Mouse (Mus musculus) left cerebral cortex, adult 18-20 months (tissue): ENCODE measurements at regions not wholly inside any gene's neighbourhood (a gene's known extent, or its start where the extent isn't known, plus 50 kb on each side); places are given as distances from the start of the nearest gene placed in this dataset.
"Not testable (repeated sequence)": the region's sequence is repeated elsewhere in the genome, so short reads cannot be mapped to it uniquely, and the experiment has no call there.

ENCODE experiments used
- DNase-seq, 2 experiments: peaks; one replicate each; pipeline ENCODE4 v3.0.0; 2021 to 2022; ENCODE audit warnings: low spot score in 2 of 2, mixed read lengths in 1 of 2

DNA sequence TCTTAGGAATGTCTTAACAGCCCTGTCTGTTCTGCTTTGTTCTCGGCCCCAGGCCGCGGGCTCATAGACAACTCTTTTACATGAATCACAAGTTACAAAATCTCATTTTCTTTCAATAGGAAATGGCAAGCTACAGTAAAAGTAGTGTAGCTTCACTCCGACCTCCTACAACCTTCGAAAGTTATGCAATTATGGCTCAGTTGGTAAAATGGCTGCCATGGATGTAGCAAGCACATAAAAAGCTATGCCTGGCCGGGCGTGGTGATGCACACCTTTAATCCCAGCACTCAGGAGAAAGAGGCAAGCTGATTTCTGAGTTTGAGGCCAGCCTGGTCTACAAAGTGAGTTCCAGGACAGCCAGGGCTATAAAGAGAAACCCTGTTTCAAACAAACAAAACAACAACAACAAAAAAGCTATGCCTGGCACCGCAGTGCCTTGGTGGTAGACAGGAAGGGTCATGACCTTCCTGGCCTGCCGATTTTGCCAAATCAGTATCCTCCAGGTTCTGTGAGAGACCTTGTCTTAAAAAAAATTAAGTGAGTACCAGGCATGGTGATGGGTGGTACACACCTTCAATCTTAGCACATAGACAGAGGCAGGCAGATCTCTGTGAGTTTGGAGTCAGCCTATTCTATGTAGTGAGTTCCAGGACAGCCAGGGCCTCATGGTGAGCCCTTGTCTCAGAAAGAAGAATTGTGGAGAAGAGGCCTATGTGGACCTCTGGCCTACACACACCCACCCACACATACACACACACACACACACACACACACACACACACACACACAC, 71.8 kb upstream of the Cpsf6 start:
- DNase-seq, result no peak

DNA sequence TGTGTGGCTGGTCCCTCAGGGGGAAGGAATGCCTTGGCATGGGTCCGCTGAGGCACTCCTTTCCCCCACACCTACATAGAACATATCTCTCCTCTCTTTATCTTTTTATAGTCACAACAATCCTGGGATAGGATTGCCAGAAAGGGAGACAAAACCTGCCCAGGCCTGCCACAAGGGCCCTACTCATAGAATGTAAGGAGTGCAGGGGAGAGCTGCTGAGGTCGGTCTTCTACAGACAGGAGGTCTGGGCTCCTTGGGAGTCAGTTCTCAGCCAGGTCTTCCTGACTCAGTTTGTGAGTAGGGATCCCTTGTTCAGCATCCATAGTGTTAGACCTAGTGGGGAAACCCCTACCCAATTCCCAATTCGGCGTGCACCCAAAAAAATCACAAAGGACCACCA, 70.8 kb upstream of the Cpsf6 start:
- DNase-seq, result no peak

DNA sequence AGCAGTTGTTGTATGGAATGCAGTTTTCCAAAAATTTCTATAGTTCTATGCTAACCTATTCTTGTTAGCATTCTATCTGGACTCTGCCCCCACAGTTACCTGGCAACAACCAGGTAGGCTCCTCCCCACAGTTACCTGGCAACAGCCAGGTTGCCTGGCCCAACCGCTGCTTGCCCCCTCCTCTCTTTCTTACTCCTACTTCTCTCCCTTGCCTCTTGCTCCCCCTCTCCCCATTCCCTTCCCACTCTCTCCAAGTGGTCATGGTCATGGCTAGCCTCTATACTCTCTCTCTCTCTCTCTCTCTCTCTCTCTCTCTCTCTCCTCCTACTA, 70.4 kb upstream of the Cpsf6 start:
- no peak for DNase-seq

DNA sequence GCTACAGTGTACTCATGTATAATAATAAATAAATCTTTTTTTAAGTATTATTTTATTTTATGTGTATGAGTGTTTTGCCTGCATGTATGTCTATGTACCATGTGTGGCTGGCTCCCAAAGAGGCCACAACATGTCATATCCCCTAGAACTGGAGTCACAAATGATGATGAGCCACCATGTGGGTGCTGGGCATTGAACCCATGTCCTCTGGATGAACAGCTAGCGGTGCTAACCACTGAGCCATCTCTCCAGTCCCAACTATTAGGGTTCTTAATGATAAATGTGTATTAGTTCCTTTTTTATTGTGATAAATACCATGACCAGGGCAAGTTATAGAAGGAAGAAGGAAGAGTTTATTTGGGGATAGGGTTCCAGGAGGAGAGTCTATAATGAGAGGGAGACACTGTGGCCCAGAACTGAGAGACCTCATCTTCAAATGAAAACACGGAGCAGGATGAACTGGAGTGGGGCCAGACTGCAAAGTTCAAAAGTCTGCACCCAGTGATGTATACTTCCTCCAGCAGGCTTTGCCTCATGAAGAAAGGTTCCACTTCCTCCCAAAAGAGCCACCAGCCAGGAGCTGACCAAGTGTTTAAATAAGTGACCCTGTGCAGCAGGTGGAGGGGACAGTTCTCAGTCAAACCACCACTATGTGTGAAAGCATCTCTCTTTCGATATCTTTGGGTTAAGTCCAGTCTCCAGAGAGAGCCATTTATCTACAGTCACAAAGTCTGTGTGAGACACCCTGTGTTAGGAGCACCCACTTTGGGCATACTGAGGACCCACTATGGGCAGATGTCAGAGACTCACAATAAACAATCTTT, 69.8 kb upstream of the Cpsf6 start:
- DNase-seq, result no peak

DNA sequence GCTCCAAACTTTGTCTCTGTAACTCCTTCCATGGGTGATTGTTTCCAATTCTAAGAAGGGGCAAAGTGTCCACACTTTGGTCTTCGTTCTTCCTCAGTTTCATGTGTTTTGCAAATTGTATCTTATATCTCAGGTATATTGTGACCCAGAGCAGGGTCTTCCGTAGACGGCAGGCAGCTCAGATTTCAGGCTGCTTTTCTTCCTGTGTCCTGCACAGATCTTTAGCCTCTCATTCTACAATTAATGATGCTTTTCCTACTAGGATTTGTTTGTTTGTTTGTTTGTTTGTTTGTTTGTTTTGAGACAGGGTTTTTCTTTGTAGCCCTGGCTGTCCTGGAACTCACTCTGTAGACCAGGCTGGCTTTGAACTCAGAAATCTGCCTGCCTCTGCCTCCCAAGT, 69.0 kb upstream of the Cpsf6 start:
- not testable (repeated sequence) for DNase-seq

DNA sequence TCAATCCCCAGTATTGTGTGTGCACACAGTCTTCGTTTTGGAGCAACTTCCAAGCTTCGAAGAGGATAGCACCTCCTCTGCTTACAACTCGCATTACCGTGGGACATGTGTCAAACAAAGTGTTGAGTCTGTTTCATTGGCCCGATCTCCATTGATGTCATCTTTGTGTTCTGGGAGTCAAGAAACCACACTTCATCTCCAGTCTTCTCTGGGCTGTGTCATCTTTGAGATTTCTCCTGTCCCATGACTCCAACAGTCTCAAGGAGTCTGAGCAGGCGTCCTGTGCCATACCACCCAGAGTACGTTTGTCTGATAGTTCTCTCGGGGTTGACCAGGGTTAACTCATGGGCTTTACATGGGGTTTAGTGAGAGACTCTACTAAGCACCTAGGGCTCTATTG, 67.8 kb upstream of the Cpsf6 start:
- no peak for DNase-seq

DNA sequence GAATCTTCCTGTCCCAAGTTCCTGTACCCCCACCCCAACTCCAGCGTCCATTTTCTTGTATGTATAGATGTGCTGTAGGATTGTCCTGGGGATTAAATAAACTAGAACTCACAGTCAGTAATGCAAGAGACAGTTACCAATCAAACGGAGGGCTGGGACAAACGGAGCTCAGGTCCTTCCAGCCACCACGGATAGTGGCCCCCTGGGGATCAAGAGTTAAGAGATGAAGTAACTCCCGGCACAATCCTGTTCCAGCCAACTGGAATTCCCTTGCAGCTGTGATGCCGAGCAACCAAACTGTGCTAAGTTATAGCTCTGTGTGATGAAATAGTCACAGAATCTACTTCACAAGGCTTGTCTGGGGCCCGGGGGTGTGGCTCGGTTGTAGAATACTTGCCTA, 67.4 kb upstream of the Cpsf6 start:
- no peak for DNase-seq

DNA sequence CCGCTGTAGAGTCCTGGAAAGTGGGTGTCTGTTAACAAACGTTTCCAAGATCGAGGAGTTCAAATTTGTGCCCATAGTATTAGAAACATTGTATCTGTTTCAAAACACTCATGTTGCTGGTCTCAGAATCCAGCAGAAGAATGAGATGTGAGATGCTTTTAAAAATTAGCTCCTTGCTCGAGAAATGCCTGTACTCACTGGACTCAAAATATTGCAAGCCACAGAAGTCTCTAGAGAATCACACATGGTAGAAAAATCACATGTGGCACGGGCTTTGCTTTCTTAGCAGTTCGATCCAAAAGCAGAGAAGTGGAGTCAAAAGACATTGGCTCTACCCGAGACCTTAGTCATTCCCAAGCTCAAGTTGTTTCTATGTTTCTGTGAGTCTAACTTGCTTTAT, 67.0 kb upstream of the Cpsf6 start:
- no peak for DNase-seq

DNA sequence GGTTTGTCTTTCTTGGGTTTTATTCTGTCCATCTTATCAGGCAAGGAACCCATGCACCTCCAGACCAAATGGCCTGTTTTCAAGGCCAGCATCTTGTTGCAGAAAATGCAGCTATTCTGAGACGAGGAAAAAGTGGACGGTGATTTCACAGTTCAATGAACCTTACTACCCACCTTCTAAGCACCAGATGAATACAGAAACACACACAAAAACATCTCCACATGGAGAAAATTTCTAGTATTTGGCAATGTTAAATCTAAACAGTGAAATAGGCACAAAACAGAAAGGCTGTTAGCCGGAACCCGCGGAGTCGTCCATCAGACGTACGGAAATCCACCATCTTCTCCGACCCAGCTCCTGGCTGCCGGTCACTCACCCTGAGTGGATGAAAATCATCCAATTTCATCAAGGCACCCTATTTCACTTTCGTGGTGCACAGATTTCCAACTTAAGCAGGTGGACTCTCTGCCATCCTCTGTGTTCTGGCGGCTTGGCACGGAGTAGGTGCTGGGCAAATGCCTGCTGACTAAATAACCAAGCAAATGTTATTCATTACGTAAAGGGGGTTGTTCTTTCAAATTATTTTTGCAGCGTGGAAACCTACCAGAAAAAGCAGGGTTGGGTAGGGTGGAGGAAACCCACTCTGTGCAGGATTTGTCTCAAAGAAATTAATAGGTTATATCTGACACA, 66.1 kb upstream of the Cpsf6 start:
- DNase-seq, result no peak

DNA sequence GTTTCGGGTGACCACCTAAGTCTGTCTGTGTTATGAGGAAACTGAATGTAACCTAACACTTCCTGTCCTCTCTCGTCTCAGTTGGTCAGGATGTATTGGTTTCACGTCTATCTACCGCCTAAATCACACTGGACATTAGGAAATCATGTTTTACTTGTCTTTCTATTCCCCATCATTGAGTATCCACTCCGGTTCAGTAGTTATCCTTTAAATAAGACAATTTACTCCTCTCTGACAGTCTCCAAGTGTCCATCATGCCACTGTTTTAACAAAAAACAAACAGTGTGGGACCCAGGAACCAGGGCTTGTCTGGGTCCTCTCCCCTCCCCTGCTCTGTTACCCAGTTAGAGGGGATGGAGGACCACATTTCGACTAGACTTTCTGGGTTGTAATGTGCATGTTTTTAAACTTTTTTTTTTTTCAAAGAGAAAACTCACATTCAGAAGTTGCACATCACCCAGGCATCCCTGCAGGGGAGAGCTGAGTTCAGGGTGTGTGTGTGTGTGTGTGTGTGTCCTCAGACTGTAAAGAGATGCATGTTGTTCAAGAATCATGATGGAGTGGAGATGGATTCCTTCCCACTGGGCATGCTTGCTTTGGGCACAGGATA, 65.5 kb upstream of the Cpsf6 start:
- DNase-seq, result no peak

DNA sequence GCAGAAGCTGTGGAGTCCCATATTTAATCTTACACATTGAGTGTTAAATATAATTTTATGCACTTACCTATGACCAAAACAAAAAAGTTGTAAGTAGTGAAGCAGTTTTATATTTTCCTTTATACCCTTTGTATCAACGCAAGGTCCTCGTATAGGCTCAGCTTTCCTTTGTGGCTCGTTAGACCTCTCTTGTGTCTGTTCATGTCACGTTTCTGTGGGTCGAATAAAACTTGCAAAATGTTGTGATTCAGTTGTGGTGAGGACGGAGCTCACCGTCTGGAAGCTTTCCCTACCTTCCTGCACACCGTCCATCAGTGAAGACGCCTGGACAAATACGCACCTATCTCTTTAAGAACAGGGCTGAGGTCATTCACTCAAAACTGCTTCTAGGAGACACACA, 64.9 kb upstream of the Cpsf6 start:
- DNase-seq, result no peak

DNA sequence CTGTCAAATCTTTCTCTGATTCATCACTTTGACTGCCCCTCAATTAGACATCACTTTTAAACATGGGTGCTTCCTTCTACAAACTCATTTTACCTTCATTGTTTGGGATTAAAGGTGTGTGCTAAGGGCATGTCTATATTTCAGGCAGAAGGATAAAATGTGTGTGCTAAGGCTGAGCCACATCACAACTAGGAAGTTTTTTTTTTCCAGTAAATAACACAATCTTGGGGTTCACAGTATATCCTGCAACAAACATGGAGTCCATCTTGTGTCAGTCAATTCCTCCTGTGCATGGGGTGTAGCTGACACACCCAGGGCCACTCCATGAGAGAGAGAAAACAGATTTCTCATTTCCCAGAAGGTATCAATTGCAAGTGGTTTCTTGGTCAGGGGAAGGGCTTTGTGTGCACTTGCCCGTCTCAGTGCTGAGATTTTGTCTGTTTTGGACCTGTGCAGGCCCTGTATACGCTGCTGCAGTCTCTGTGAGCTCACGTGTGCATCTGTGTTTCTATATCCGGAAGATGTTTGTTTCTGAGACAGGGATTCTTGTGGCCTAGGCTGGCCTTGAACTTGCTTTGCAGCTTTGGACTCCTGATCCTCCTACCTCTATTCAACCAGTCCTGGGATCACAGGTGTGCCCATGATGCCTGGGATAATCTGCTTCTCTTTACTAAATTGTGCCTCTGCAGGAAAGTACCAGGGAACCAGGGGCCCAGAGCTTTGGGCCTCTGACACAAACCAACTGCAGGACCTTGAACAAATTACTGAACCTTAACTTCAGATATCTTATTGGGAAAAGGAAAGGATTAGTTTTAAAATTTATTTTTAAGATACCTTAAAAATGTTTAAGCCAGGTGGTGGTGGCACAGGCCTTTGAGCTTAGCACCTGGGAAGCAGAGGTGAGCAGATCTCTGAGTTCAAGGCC, 63.9 kb upstream of the Cpsf6 start:
- no peak for DNase-seq

DNA sequence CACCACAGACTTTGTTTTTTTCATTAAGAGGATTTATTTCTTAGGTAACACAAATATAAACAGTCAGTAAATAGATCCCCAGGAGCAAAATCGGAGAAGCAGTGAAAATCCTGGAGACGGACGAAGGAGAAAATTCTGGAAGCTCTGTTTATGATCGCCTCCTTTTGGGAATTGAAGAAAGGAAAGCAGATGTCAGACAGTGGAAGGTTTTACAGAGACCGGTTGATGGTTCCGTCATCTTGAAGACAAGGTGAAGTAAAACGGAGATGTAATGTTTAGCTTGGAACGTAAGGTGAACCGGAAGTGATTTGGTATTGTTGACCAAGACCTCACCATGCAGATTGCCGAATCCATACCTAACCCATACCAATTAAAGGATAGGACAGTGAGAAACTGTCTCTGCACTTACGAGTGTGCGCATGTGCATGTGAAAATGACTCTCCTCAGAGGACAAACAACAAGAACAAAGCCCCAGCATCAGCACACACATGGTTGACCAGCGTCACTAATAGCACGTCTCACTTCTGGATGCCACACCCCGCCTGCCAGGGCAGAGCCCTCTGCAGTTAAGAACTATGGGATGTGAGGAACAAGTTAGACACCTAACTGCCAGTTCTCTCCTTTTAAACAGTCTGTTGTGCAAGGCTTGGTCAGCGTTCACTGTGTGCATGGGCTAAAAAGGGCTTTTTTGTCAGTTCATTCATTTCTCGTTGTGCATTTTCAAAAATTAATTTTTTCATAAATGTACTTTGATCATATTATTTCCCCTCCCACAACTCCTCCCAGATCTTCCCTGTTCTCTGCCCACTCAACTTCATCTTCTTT, 62.4 kb upstream of the Cpsf6 start:
- no peak for DNase-seq

DNA sequence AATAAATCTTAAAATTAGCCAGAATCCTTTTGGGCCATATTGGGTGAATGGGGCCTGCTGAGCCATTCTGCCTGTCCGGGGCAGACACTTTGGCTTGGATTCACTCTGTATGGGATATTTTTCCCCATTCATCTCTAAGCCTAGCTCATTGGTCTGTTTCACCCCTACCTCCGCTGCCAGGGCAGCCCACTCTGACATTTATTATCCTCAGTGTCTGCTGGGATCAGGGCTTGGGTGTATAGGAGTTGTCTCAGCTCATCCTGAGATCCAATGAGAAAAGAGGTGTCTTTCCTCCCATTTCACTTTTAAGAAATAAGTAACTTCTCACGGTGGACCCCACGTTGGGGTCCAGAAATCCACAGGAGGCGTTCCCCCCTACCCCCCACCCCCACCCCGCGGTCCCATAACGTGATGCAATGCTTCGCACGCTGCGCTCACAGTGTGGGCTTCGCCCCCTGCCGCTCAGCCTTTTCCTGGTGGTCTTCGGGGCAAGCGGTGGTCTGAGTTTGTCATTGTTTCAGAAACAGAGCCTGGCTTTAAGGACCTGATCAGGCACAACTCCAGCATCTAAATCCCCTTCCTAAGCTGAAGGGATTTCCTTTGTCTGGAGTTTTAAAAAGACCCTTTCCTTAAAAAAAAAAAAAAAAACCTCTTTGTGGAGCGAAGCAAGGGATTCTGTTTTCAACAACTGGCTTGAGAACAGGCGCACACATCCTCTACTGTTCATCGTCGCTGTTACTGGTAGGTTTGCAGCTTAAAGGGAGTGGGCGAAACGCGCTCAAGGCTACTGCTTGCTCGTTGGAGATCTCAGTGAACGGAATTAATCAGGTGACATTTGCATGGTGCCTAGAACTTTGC, 61.5 kb upstream of the Cpsf6 start:
- no peak for DNase-seq

DNA sequence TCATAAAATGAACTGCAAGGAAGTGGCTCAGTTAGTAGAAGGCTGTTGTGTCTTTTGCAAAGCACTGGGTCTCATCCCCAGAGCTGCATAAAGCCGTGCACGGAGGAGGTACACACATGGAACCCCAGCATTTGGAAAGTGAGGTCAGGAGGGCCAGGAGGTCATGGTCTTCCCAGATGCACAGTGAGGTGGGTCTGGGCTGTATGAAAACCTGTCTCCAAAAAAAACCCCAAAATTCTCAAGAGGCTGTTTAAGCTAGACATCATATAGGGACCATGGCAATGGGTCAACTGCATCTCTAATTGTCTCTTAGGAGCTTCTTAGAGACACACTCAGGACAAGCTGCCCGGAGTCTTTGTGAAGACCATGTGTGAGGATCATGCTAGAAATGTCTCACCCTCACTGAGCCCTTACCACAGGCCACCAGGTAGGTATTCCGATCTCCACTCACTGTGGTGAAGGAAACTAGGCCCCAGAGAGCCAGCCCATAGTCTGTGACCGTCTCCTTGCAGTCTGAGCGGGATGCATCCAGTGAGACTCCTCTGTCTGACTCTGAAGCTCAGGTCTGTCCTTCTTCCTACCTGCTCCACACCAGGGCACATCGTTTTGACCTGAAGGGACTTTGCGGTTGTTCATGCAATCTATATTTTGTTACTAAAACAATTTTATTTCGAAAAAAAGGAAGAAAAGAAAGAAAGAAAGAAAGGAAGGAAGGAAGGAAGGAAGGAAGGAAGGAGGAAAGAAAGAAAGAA, 60.6 kb upstream of the Cpsf6 start:
- DNase-seq, result no peak

DNA sequence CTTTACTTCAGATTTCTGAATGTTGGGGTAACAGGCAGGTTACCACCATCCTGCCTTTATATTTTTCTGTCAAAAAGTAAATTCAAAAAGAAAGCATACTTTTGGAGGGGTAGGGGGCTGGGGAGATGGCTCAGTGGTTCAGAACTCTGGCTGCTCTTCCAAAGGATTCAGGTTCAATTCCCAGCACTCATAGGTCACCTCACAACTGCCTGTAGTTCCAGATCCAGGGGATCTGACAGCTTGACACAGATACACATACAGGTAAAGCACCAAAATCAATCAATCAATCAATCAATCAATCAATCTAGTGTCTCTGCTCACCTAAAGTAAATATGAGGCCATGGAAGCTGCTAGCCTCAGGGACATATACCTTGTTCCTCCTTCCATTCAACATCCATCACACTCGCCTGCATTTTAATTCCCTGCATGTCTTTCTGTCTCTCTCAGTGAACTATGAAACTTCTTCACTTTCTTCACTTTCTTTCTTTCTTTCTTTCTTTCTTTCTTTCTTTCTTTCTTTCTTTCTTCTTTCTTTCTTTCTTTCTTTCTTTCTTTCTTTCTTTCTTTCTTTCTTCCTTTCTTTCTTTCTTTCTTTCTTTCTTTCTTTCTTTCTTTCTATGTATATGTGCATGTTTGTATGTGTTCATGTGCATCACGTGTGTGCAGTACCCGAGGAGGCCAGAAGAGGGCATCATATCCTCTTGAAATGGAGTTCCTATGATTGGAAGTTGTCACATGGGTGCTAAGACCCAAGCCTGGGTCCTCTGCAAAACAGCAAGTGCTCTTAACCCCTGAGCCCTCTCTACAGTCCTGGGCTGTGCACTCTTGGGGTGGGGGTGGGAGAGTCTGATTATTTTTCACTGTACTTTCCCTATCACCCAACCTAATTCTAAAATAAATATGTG, 59.6 kb upstream of the Cpsf6 start:
- no peak for DNase-seq

DNA sequence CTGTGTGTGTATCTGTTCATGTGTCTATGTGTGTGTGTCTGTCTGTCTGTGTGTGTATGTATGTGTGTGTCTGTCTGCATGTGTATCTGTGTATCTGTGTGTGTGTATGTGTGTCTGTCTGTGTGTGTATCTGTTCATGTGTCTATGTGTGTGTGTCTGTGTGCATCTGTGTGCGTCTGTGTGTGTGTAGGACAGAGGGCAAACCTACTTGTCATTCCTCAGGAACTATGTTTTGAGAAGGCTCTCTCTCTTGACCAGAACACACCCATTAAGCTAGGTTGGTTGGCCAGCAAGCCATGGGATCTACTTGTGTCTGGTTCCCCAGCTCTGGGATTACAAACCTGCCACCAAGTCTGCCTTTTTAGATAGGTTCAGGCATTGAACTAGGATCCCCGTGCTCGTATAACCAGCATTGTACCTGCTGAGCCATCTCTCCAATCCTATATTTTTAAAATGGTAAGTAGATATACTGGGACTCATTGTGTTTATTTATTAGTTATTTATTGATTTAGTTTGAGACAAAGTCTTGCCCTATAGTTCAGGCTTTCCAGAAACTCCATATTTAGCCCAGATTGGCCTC, 58.9 kb upstream of the Cpsf6 start:
- DNase-seq, result no peak
